In the genomic region with DNA sequence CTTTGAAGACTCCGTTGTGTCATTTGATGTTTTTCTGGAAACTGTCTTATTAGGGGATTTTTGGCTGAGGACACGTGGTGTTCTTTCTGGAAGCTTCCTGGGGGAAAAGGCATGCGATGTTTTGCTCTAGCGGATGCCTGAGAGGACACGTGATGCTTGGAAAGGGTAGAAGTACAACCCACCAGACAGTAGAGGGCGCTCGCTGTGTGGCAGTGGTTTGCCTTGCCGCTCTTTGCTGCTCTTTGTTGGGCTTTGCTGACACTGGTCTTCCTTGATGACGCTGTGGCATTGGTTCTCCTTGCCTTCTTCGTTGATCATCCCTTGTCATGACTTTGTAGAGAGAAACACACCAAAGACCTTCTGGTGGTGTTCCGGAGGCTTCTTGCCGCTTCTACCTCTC, we compare ENCODE assay signal across 16 mouse cellular contexts.
DNase-seq lines count a peak whose midpoint lies in the region; ATAC-seq and TF ChIP-seq lines count a peak whose summit lies in the region.
"Had no signal": no experiment of that assay in that cellular context is flagged by ENCODE, and none has a peak within 500 bp of the region (broad histone marks: within the 10 kb centered on the region; RNA-seq: fewer than 3 reads in every experiment).

No protein-coding gene starts in this region.

- WGBS in liver, embryonic 14.5 days (ENCODE audit: insufficient replicate concordance): 84% methylated on average over 12 of the region's 12 CpGs
- WGBS in liver, postnatal 0 days (ENCODE audit: insufficient replicate concordance): 85% methylated on average over 12 of the region's 12 CpGs
- WGBS in small intestine, adult 2 months: 91% methylated on average over 12 of the region's 12 CpGs

- TF ChIP-seq EP300 in liver, embryonic 14.5 days (IDR thresholded peaks at IDR 0.05; ENCODE audit: low read depth): no peak
- TF ChIP-seq EP300 in liver, postnatal 0 days (IDR thresholded peaks at IDR 0.05; ENCODE audit: low read depth): no peak
- TF ChIP-seq EP300 in MEL (IDR thresholded peaks at IDR 0.05; ENCODE audit: low read depth in 1 of 2, low read length in 2 of 2): no peak

- no peak overlapping the region for H3K27ac ChIP-seq in liver, embryonic 14.5 days
- H3K27ac ChIP-seq in liver, postnatal 0 days (ENCODE audit: low read depth): no peak overlapping the region
- no peak overlapping the region for H3K27ac ChIP-seq in MEL (ENCODE audit: control insufficient read depth, low read depth, low read length)
- no peak overlapping the region for H3K27ac ChIP-seq in small intestine, adult 2 months (ENCODE audit: insufficient read depth, low read depth, low read length)
- H3K27ac ChIP-seq: embryonic facial prominence, embryonic 15.5 days; forebrain, embryonic 13.5 days; hindbrain, embryonic 10.5 days; intestine, embryonic 15.5 days; liver, embryonic 12.5 days; neural tube, embryonic 12.5 days had no signal

- peaks cover 0 to 6% of the 10 kb centered on the region in 2 experiments; a peak in 2 of 4 replicates for H3K4me1 ChIP-seq in liver, embryonic 14.5 days (replicated peaks; ENCODE audit: control insufficient read depth in 2 of 2, insufficient read depth in 2 of 2, low read length in 1 of 2)
- H3K4me1 ChIP-seq in liver, postnatal 0 days (ENCODE audit: insufficient read depth): peaks cover 6% of the 10 kb centered on the region; the same call in 1 of the 2 replicates
- H3K4me1 ChIP-seq in E14TG2a.4 (replicated peaks; ENCODE audit: low read depth, low read length) (peaks cover 8% of the 10 kb centered on the region), MEL (ENCODE audit: control insufficient read depth in 1 of 2, insufficient read depth in 2 of 2, low read length in 2 of 2) (peaks cover 2 to 17% of the 10 kb centered on the region in 2 experiments; a peak in 3 of 4 replicates)
- no peaks in the 10 kb centered on the region for H3K4me1 ChIP-seq in small intestine, adult 2 months (ENCODE audit: control insufficient read depth, insufficient read depth, insufficient read length, low read length)
- H3K4me1 ChIP-seq: embryonic facial prominence, embryonic 15.5 days; forebrain, embryonic 13.5 days; hindbrain, embryonic 10.5 days; intestine, embryonic 15.5 days; neural tube, embryonic 12.5 days had no signal

- H3K27me3 ChIP-seq in liver, embryonic 14.5 days (ENCODE audit: control insufficient read depth, insufficient read depth, low read length): no peaks in the 10 kb centered on the region
- no peaks in the 10 kb centered on the region for H3K27me3 ChIP-seq in liver, postnatal 0 days (ENCODE audit: insufficient read depth, low read length)
- no peaks in the 10 kb centered on the region; the same call in none of the 2 replicates for H3K27me3 ChIP-seq in E14TG2a.4 (ENCODE audit: insufficient read depth, low read length)
- H3K27me3 ChIP-seq in MEL (ENCODE audit: control insufficient read depth in 1 of 2, insufficient read depth in 2 of 2, low read length in 2 of 2): no peaks in the 10 kb centered on the region
- H3K27me3 ChIP-seq in small intestine, adult 2 months (ENCODE audit: control insufficient read depth, insufficient read depth, low read length): no peaks in the 10 kb centered on the region
- H3K27me3 ChIP-seq: embryonic facial prominence, embryonic 15.5 days; forebrain, embryonic 13.5 days; intestine, embryonic 15.5 days; liver, embryonic 12.5 days; neural tube, embryonic 12.5 days had no signal

- peak; percentile 31 for TF ChIP-seq RAD21 in MEL (IDR thresholded peaks at IDR 0.05; ENCODE audit: low read depth, low read length)

- ATAC-seq in liver, embryonic 14.5 days (ENCODE audit: insufficient read depth): no peak
- no peak for ATAC-seq in liver, postnatal 0 days
- ATAC-seq: forebrain, embryonic 13.5 days; intestine, embryonic 15.5 days; liver, embryonic 12.5 days had no signal

- peak; percentile 54 for TF ChIP-seq CTCF in liver, embryonic 14.5 days (IDR thresholded peaks at IDR 0.05; ENCODE audit: low read depth)
- TF ChIP-seq CTCF in liver, postnatal 0 days (IDR thresholded peaks at IDR 0.05; ENCODE audit: low read depth): no peak
- TF ChIP-seq CTCF in E14TG2a.4 (conservative IDR thresholded peaks at IDR 0.05; ENCODE audit: low read length) (peak; percentile 31), MEL (IDR thresholded peaks at IDR 0.05 in 2 of 3, conservative IDR thresholded peaks at IDR 0.05 in 1 of 3; ENCODE audit: control insufficient read depth in 1 of 3, insufficient read depth in 1 of 3, low read depth in 2 of 3, low read length in 3 of 3, poor library complexity in 1 of 3, severe bottlenecking in 1 of 3) (peak; percentile 33 to 59 (median 47))
- peak; percentile 41; the same call in 1 of the 2 replicates for TF ChIP-seq CTCF in small intestine, adult 2 months (IDR thresholded peaks at IDR 0.05; ENCODE audit: extremely low read depth, insufficient read length, insufficient replicate concordance, low read depth, low read length)

- no peaks in the 10 kb centered on the region for H3K79me2 ChIP-seq in MEL (ENCODE audit: control insufficient read depth, insufficient read depth, low read length, poor library complexity)

- no peak for DNase-seq in liver, embryonic 14.5 days (ENCODE audit: low read depth in 3 of 3, low spot score in 3 of 3)
- DNase-seq in liver, postnatal 0 days: no peak
- DNase-seq in MEL (ENCODE audit: low read depth, low spot score): peak; percentile 18
- no peak for DNase-seq in cerebellum, adult 11 months
- no peak for DNase-seq in cerebellum, postnatal 14 days
- DNase-seq: lung, postnatal 14 days; right cerebral cortex, postnatal 4 days had no signal

- no peaks in the 10 kb centered on the region for H3K36me3 ChIP-seq in liver, embryonic 14.5 days (replicated peaks; ENCODE audit: control insufficient read depth, insufficient read depth, low read depth)
- no peaks in the 10 kb centered on the region for H3K36me3 ChIP-seq in liver, postnatal 0 days (replicated peaks; ENCODE audit: insufficient read depth, low read length)
- no peaks in the 10 kb centered on the region for H3K36me3 ChIP-seq in E14TG2a.4 (ENCODE audit: insufficient read depth, low read length)
- H3K36me3 ChIP-seq in MEL (ENCODE audit: control insufficient read depth in 1 of 2, insufficient read depth in 2 of 2, low read length in 2 of 2): peaks cover 0 to 13% of the 10 kb centered on the region in 2 experiments; a peak in 2 of 4 replicates
- H3K36me3 ChIP-seq in small intestine, adult 2 months (ENCODE audit: control insufficient read depth, insufficient read depth, low read length): no peaks in the 10 kb centered on the region
- H3K36me3 ChIP-seq: embryonic facial prominence, embryonic 15.5 days; G1E; hindbrain, embryonic 10.5 days; intestine, embryonic 15.5 days; liver, embryonic 12.5 days; neural tube, embryonic 12.5 days had no signal

- no peak for TF ChIP-seq POLR2A in MEL (IDR thresholded peaks at IDR 0.05; ENCODE audit: control insufficient read depth in 1 of 2, insufficient read depth in 1 of 2, low read depth in 1 of 2, low read length in 2 of 2, poor library complexity in 1 of 2)
- no peak for TF ChIP-seq POLR2A in small intestine, adult 2 months (IDR thresholded peaks at IDR 0.05; ENCODE audit: low read depth, low read length)

- H3K4me3 ChIP-seq in liver, embryonic 14.5 days (ENCODE audit: insufficient read depth in 1 of 2, low read depth in 2 of 2, low read length in 2 of 2): no peak overlapping the region
- H3K4me3 ChIP-seq in liver, postnatal 0 days (ENCODE audit: low read depth, low read length): no peak overlapping the region
- H3K4me3 ChIP-seq in E14TG2a.4 (replicated peaks; ENCODE audit: low read length) (no peak overlapping the region), MEL (ENCODE audit: control insufficient read depth in 1 of 2, insufficient read depth in 1 of 2, low read depth in 2 of 2, low read length in 2 of 2) (no peak overlapping the region)
- H3K4me3 ChIP-seq in small intestine, adult 2 months (ENCODE audit: low read depth, low read length): no peak overlapping the region
- H3K4me3 ChIP-seq: embryonic facial prominence, embryonic 15.5 days; forebrain, embryonic 13.5 days; hindbrain, embryonic 10.5 days; intestine, embryonic 15.5 days; liver, embryonic 12.5 days; neural tube, embryonic 12.5 days had no signal

- H3K4me2 ChIP-seq in liver, embryonic 14.5 days (ENCODE audit: low read depth): no peak overlapping the region
- no peak overlapping the region for H3K4me2 ChIP-seq in liver, postnatal 0 days (ENCODE audit: low read depth, low read length)
- H3K4me2 ChIP-seq: embryonic facial prominence, embryonic 15.5 days; forebrain, embryonic 13.5 days; intestine, embryonic 15.5 days; liver, embryonic 12.5 days; neural tube, embryonic 12.5 days had no signal

- no peaks in the 10 kb centered on the region for H3K9me3 ChIP-seq in liver, embryonic 14.5 days (ENCODE audit: control insufficient read depth, low read length)
- H3K9me3 ChIP-seq in liver, postnatal 0 days (ENCODE audit: low read length): no peaks in the 10 kb centered on the region
- H3K9me3 ChIP-seq in E14TG2a.4 (ENCODE audit: low read length): peaks cover 11% of the 10 kb centered on the region
- H3K9me3 ChIP-seq in MEL (replicated peaks; ENCODE audit: insufficient read depth, low read length): no peaks in the 10 kb centered on the region
- H3K9me3 ChIP-seq: embryonic facial prominence, embryonic 15.5 days; forebrain, embryonic 13.5 days; hindbrain, embryonic 10.5 days; intestine, embryonic 15.5 days; liver, embryonic 12.5 days had no signal

- no peak overlapping the region for H3K9ac ChIP-seq in liver, embryonic 14.5 days (replicated peaks)
- H3K9ac ChIP-seq in liver, postnatal 0 days (replicated peaks): no peak overlapping the region
- no peak overlapping the region for H3K9ac ChIP-seq in MEL (ENCODE audit: control insufficient read depth, low read depth, low read length, poor library complexity, severe bottlenecking)
- H3K9ac ChIP-seq: embryonic facial prominence, embryonic 15.5 days; forebrain, embryonic 13.5 days; intestine, embryonic 15.5 days; liver, embryonic 12.5 days; neural tube, embryonic 12.5 days had no signal

TF ChIP-seq in MEL, 35 proteins besides CTCF, POLR2A, EP300 and RAD21:
- TF ChIP-seq MEF2A (IDR thresholded peaks at IDR 0.05; ENCODE audit: extremely low read depth, insufficient replicate concordance, low read depth, low read length, poor library complexity, severe bottlenecking) (no peak), SMC3 (IDR thresholded peaks at IDR 0.05; ENCODE audit: low read depth, low read length) (peak; percentile 42)
